Mouse (Mus musculus) right cerebral cortex, postnatal 4 days (tissue): ENCODE data around the gene Grhpr.
A peak's percentile ranks its signal among the peaks of the same experiment; 100 is the strongest.
"Not testable (repeated sequence)": the region's sequence is repeated elsewhere in the genome, so short reads cannot be mapped to it uniquely, and the experiment has no call there.

Experiments used
- DNase-seq: peaks from one replicate; pipeline ENCODE4 v3.0.0-alpha.2; 2022

The Grhpr gene

GRCm38 (mm10) chr4:44981280-44981973, at the start of gene Grhpr:
Gene Grhpr (plus strand): TSS chr4:44981395.
- DNase-seq, result peak; percentile 67

DNA sequence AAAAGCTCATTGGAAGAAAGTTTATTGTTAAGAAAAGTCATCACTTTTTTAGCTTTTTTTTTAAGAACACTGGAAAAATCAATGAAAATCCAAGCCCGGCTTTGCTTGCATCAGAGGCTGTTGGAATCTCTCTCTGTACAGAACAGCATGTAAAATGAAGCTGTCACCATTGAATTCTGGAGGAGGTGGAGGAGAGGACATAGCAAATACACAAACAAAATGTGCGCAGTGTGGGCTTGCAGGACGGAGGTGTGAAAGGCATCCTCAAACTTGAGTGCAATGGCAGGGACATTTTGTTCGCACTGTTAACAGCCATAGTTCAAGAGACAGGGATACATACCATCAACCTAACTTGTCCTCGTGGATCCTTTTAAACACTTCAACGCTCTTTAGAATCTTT, 49.5 kb upstream of the Grhpr start:
- no peak for DNase-seq

GRCm38 (mm10) chr4:44938359-44939340, 42.5 kb upstream of the Grhpr start:
- DNase-seq, result no peak

DNA sequence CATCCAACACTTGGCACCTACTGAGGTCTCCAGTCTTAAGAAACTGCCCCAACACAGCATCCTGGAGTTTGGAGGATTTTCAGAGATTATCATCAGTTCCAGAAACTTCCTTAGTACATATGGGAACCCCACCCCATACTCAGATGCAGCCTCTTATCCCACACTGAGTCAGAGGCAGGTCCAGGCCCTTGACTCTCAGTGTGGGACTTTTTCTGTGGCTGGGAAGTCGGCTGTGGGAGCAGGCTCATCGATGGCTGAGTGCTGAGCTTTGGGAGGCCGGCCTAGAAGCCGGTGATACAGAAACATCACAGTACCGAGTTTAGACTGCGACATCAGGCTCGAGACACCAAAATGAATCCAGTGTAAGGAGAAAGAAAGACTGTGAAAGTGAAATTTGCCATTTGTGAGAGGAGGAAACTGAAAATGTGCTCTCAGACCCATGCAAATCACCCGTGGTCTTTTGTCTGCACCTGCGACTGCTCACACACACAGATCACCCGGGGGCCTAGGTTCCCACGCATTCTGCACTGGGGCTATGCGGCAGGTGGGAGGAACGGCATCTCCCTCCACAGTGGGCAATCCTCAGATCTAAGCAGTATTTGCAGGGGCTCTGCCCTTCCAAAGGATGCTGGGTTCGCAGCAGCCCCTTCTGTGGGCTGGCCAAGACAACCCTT, 41.5 kb upstream of the Grhpr start:
- no peak for DNase-seq

DNA sequence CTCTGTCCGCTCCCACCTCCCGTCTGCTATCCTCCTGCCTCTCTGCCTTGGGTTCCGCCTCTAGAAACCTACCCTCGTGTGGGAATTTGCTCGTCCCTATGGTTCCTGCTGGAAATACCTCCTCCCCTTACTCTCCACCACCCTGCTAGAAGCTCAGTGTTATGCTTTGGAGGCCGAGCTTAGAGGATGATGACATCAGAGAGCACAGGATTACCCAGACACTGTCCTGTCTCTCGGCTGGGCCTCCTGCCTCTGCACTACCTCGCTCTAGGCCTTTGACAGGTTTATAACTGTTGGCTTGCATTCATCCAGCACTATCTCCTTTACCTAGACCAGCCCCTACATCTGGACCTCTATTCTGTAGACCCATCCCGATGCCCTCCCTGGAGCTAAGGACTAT, 40.9 kb upstream of the Grhpr start:
- no peak for DNase-seq

GRCm38 (mm10) chr4:44942237-44942636, 39.0 kb upstream of the Grhpr start:
- DNase-seq, result no peak

- DNase-seq, result no peak
Observed at GRCm38 (mm10) chr4:44943480-44943879, 37.7 kb upstream of the Grhpr start.

- no peak for DNase-seq
Observed at GRCm38 (mm10) chr4:44944426-44945075, 36.6 kb upstream of the Grhpr start.

DNA sequence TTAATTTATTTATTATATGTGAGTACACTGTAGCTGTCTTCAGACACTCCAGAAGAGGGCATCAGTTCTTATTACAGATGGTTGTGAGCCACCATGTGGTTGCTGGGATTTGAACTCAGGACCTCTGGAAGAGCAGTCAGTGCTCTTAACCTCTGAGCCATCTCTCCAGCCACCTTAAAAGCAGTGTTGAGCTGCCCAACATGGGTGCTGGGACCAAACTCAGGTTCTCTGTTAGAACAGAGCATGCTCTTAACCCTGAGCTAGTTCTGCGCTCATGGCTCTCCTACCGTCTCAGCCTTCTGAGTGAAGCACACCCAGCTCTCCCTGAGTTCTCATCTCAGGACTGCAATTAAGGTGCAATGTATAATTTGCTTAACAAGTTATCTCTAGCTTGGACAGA, 35.1 kb upstream of the Grhpr start:
- DNase-seq, result not testable (repeated sequence)

DNA sequence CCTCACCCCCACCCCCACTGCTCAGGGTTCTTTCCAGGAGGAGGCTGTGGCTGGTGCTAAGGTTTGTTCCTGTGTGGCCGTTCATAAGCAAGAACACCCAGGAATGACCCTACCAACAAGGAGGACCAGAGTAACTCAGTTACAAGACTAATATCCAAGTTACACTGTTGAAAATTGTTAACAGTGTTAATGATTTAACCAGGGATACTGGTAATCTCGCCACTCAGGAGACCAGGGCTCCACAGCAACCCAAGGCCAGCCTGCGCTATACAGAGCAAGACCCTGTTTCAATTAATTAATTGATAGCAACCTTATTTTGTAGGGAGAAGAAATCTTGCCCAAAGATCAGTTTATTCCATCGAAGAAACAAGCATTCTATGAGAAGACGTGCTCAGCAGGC, 33.7 kb upstream of the Grhpr start:
- DNase-seq, result no peak

DNA sequence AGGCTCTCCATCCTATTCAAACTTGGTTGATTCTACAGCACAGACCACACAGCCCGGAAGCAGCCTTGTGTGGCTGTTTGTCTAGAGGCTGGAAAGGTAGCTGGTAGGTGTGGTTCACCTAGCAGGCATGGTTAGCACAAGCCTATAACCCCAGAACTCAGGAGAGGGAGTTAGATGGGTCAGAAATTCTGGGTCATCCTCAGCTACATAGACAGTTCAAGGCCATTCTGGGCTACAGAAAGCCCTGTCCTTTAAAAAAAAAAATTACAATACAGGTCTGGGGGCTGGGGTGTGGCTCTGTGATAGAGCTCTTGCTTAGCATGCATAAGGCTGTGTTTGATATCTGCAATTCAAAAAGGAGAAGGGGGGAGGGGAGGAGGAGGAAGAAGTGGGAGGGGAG, 32.9 kb upstream of the Grhpr start:
- DNase-seq, result no peak

- no peak for DNase-seq
Observed at GRCm38 (mm10) chr4:44953041-44953440, 28.2 kb upstream of the Grhpr start.

DNA sequence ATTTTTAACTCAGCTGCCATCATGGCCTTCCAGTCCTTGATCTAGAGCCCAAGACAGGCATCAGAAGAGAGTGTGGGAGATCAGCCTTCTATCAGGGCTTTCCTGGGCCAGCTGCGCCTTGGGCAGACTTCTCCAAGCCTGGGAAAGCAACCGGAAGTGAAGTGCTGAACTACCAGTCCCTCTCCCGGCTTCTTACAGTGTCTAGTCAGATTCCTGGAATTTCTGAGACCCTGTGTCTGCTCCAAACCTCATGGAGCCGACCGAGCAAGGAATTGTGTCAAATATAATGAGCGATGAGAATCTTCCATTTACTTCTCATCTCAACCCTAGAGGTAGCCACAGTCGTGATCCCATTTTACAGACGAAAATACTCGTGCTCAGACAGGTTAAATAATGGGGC, 22.4 kb upstream of the Grhpr start:
- no peak for DNase-seq

GRCm38 (mm10) chr4:44959220-44959619, 22.0 kb upstream of the Grhpr start:
- no peak for DNase-seq

- no peak for DNase-seq
Observed at GRCm38 (mm10) chr4:44963156-44963555, 18.0 kb upstream of the Grhpr start.

DNA sequence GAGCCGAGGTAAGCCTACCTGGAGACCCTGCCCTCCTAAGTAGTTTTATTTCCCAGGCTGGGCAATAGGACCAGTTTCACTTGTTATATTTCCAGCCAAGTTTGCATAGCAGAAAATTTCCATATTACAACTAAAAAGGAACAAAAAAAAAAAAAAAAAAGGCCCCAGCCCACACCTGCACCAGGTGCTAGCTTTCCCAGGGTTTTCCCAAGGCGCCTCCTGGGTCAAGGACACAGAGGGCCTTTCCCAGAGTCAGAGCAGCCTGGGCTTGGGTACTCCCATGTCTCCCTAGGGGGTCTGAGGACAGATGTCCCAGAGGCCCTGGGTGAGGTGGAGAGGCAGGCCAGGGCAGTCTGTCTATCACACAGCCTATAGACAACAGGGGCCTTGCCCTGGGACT, 16.0 kb upstream of the Grhpr start:
- no peak for DNase-seq

- DNase-seq, result no peak
Observed at GRCm38 (mm10) chr4:44965736-44966135, 15.5 kb upstream of the Grhpr start.

DNA sequence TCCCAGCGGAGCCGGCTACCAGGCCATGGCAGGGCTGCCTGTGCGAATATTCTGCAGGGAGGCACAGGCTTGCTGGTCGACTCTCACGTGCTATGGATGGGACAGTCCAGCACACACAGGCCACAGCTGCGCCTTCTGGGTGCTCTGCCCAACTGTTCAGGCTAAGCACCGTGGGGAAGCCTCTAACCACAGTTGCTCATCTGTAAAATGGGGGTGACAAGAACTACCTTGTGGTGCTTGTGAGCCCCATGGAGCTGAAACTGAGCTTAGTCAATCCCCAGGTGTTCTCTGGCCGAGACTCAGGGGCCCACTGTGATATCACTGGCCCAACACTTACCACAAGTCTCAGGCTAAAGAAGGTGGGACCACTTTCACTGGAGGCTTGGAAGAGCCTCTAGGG, 13.8 kb upstream of the Grhpr start:
- no peak for DNase-seq

DNA sequence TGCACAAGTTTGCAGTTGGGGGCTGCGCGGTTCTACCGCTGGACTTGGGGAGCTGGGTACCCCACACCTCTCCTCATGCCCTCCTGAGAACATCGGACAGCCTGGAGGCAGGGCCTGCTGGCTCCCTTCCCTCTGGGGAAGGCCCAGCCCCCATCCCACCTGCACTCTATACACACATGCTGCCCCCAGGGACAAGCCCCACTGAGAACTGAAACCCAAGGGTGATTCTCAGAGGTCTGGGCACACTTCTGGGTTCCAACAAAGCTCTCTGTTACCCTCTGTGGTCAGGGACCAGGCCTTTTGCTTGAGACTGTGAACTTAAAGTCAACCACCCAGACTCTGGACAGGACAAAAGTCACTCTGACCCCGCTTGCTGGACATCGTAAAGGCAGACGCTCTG, 11.1 kb upstream of the Grhpr start:
- no peak for DNase-seq

- no peak for DNase-seq
Observed at GRCm38 (mm10) chr4:44970612-44971110, 10.5 kb upstream of the Grhpr start.

DNA sequence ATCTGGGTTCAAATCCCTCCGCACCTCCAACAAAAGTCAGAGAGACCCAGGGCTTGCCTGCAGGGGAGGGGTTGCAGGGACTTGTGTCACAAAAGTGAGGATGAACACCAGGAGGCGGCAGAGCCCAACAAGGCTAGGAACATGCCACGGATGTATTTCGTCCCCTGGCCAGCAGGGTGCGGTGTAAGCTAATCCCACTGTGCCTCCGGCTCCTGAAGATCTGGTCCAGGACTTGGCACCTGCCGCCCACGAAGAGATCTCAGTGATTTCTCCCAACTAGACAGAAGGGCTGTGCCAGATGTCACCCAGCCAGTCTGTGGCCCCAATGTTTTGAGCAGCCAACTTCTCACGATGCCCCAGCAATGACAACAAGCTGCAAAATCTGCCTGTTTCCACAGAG, 7.7 kb upstream of the Grhpr start:
- peak; percentile 78 for DNase-seq

GRCm38 (mm10) chr4:44973871-44974270, 7.3 kb upstream of the Grhpr start:
- DNase-seq, result no peak

DNA sequence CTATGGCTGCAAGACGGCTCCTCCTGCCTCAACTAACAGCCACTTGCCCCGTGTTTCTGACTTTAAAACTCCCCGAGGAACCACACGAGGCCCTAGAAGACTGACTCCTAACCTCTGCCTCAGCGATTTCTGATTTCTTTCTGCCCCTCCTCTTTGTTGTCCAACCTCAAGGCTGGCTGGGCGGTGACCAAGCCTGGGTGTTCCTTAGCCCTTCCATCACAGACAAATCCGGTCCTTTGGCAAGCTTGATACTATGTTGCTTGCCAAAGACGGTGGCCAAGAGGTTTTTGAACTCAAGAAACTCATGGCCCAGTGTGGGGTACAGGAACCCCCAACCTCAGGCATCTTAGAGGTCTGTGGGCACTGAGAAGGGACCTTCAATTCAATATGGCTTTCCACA, 6.9 kb upstream of the Grhpr start:
- no peak for DNase-seq
